Mouse (Mus musculus): ENCODE measurements around the gene Gm4450. TPM values are rescaled to one million over a fixed set of nuclear protein-coding genes. Genes with fewer than 3 reads are reported as not detected.
"Not testable (repeated sequence)": the region's sequence is repeated elsewhere in the genome, so short reads cannot be mapped to it uniquely, and the experiment has no call there.

Gm4450 gene
- polyA plus RNA-seq, 1 experiment from 2014 or later = not detected

- H3K9me3 ChIP-seq = no peaks in the 10 kb centered on the region
- H3K9ac ChIP-seq = no peak overlapping the region
- 64% methylated on average over 3 of the region's 3 CpGs for WGBS
- no peak overlapping the region for H3K4me3 ChIP-seq (replicated peaks)
- ATAC-seq = no peak
- H3K27me3 ChIP-seq (replicated peaks) = no peaks in the 10 kb centered on the region
- peaks cover 31% of the 10 kb centered on the region for H3K4me1 ChIP-seq (replicated peaks)
- no peaks in the 10 kb centered on the region for H3K36me3 ChIP-seq
- H3K27ac ChIP-seq = peak overlapping the region; percentile 34; the same call in 1 of the 2 replicates
- H3K4me2 ChIP-seq (replicated peaks) = no peak overlapping the region
Measured at GRCm38 (mm10) chr3:98414296-98414695, 42.6 kb downstream of the Gm4450 start.

DNA sequence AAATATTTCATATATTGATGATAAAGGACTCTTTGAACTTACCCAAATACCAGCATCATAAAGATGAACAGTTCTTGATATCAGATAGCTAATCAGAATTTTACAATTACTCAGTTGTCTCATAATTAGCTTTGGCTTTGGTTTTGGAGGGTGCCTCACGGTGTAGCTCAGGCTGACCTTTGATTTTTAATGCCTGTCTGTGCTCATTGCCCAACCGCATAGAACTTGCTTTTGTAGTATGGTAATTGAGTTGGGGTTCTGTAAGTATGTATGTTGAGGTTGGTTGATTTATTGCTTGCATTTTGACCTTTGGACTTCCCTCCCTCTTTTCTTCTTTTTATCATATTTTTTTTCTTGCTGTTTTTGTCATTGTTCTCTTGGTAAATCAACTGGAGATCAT is 43.2 kb downstream of the Gm4450 start:
- Histone ChIP-seq H3K9ac (no peak overlapping the region), H3K4me1 (replicated peaks) (peaks cover 26% of the 10 kb centered on the region), H3K4me3 (replicated peaks) (no peak overlapping the region), H3K4me2 (replicated peaks) (0 out of 2 replicates have a peak overlapping the region, but pooled peaks have one; percentile 1), H3K9me3 (no peaks in the 10 kb centered on the region), H3K36me3 (no peaks in the 10 kb centered on the region), H3K27ac (no peak overlapping the region), H3K27me3 (replicated peaks) (no peaks in the 10 kb centered on the region)
- ATAC-seq = peak; percentile 86
- WGBS = 44% methylated on average over 2 of the region's 2 CpGs

GRCm38 (mm10) chr3:98410619-98411580 is 46.0 kb downstream of the Gm4450 start:
- H3K9ac ChIP-seq; H3K36me3 ChIP-seq; H3K27me3 ChIP-seq (replicated peaks); H3K9me3 ChIP-seq; H3K4me1 ChIP-seq (replicated peaks); H3K27ac ChIP-seq; H3K4me3 ChIP-seq (replicated peaks); H3K4me2 ChIP-seq (replicated peaks): not testable (repeated sequence)
- peak; percentile 61 for ATAC-seq
- 88% methylated on average over 16 of the region's 27 CpGs for WGBS

- not testable (repeated sequence) for H3K4me2 ChIP-seq (replicated peaks); H3K27me3 ChIP-seq (replicated peaks); H3K9me3 ChIP-seq; H3K9ac ChIP-seq; H3K4me1 ChIP-seq (replicated peaks); H3K27ac ChIP-seq; H3K4me3 ChIP-seq (replicated peaks); H3K36me3 ChIP-seq
- ATAC-seq = peak; percentile 78
- 52% methylated on average over 5 of the region's 5 CpGs for WGBS
Measured at GRCm38 (mm10) chr3:98407261-98407780, 49.6 kb downstream of the Gm4450 start.

DNA sequence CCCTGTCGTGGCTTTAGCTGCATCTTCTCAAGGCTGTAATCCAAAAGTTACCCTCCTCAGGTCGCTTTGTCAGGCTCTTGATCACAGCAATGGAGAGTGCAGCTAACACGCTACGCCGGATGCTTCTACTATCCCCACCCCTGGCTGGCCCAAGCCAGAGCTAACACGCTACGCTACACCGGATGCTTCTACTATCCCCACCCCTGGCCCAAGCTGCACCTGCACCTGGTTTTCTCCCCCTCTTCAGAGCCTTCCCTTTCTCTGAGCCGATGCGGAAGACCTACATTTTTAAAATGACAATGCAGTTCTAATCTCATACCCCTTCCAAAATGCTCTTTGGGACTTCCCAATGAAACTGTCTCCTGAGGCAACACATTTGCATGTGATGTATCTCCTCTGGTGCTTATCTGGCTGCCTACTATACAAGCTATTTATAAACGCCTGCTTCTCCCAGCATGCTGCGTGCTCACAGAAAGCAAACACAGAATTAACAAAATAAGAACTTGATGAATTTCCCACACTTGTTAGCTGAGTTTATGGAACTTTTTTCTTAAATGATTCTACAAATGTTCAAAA is 50.3 kb downstream of the Gm4450 start:
- H3K4me1 ChIP-seq (replicated peaks); H3K4me2 ChIP-seq (replicated peaks); H3K4me3 ChIP-seq (replicated peaks); H3K36me3 ChIP-seq; H3K9ac ChIP-seq; H3K9me3 ChIP-seq; ATAC-seq; H3K27me3 ChIP-seq (replicated peaks); H3K27ac ChIP-seq: not testable (repeated sequence)
- 63% methylated on average over 12 of the region's 12 CpGs for WGBS

GRCm38 (mm10) chr3:98405877-98406276 is 51.0 kb downstream of the Gm4450 start:
- H3K9me3 ChIP-seq; H3K27ac ChIP-seq; H3K4me3 ChIP-seq (replicated peaks); H3K9ac ChIP-seq; H3K27me3 ChIP-seq (replicated peaks); H3K36me3 ChIP-seq; ATAC-seq; H3K4me2 ChIP-seq (replicated peaks); H3K4me1 ChIP-seq (replicated peaks): not testable (repeated sequence)
- WGBS = 94% methylated on average over 6 of the region's 6 CpGs

DNA sequence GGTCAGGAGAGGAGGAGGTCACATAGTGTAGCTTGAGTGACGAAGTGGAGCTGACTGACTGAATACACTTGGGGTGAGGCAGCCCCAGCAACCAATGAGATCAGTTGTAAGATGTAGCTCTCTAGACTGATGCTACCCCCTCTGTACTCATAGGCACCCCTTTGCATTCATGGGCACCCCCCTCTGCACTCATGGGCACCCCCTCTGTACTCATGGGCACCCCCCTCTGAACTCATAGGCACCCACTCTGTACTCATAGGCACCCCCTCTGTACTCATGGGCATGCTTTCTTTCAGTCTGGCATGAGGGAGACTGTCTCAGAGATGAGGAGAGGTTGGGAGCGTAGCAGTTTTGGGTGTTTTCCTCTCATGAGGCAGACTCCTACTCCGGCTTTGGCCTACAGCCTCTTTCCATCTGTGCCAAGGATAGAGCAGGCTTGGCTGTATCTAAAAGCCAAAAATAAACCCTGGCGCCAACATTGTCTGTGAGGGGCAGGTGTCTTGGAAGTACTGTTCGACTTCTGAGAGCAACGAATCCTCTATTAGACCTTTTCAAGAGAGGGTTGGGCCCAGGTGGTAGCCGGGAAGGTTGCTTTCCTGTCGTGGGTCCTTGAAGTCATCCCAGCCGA is 52.5 kb downstream of the Gm4450 start:
- H3K9me3 ChIP-seq; H3K27ac ChIP-seq; H3K4me1 ChIP-seq (replicated peaks); H3K27me3 ChIP-seq (replicated peaks); H3K36me3 ChIP-seq; H3K4me3 ChIP-seq (replicated peaks); H3K9ac ChIP-seq; H3K4me2 ChIP-seq (replicated peaks); ATAC-seq: not testable (repeated sequence)
- 92% methylated on average over 9 of the region's 9 CpGs for WGBS

Other genes starting within 250 kb of the Gm4450 start
- 14.3 and 18.3 TPM in 2 replicates for gene Reg4, start 235.0 kb downstream of the Gm4450 start, polyA plus RNA-seq (2015; fragmentation: Nextera tagmentation; extraction: Ambion mirVana)
- 149 and 177 TPM in 2 replicates for gene Hmgcs2, start 176.7 kb downstream of the Gm4450 start, polyA plus RNA-seq (2015; fragmentation: Nextera tagmentation; extraction: Ambion mirVana)
- gene Phgdh, start 117.1 kb downstream of the Gm4450 start, polyA plus RNA-seq (2015; fragmentation: Nextera tagmentation; extraction: Ambion mirVana) = 291 and 356 TPM in 2 replicates
- 7.1 and 7.2 TPM in 2 replicates for gene Zfp697, start 74.7 kb downstream of the Gm4450 start, polyA plus RNA-seq (2015; fragmentation: Nextera tagmentation; extraction: Ambion mirVana)
- not detected in 2 replicates for gene Hsd3b4, start 53.4 kb upstream of the Gm4450 start, polyA plus RNA-seq (2015; fragmentation: Nextera tagmentation; extraction: Ambion mirVana)
- gene Gm10681, start 131.7 kb upstream of the Gm4450 start, polyA plus RNA-seq (2015; fragmentation: Nextera tagmentation; extraction: Ambion mirVana) = not detected in 2 replicates
- not detected in 2 replicates for gene Hsd3b5, start 173.1 kb upstream of the Gm4450 start, polyA plus RNA-seq (2015; fragmentation: Nextera tagmentation; extraction: Ambion mirVana)

All from intestine, embryonic 15.5 days (tissue).